Mouse (Mus musculus) CH12.LX (cell line): ENCODE results near the gene Pcid2. TPM values are rescaled to one million over a fixed set of nuclear protein-coding genes. Genes with fewer than 3 reads are reported as not detected.

Source experiments
- DNase-seq: peaks from one replicate; pipeline ENCODE4 v3.0.0-alpha.2; 2013; ENCODE audit errors: extremely low read depth
- H3K27ac ChIP-seq: 2 replicates; pipeline ENCODE4 v1.5.1; 2012; ENCODE audit warnings: low read depth, mild to moderate bottlenecking, control low read depth, moderate library complexity; ENCODE audit not compliant: insufficient read depth
- H3K27me3 ChIP-seq: replicated peaks from 2 replicates; pipeline ENCODE3; 2012; ENCODE audit warnings: inconsistent platforms
- H3K36me3 ChIP-seq, 2 experiments: replicated peaks in 1 of 2; 2 replicates each; pipeline versions ENCODE3 to v1.6.1; 2012; ENCODE audit warnings: inconsistent platforms in 1 of 2, low read length in 1 of 2, mild to moderate bottlenecking in 1 of 2, mixed read lengths in 1 of 2, moderate library complexity in 1 of 2; ENCODE audit not compliant: control insufficient read depth in 1 of 2, insufficient read depth in 1 of 2
- H3K4me1 ChIP-seq, 2 experiments: 2 replicates each; pipeline ENCODE4 v1.6.1; 2012; ENCODE audit warnings: inconsistent platforms in 1 of 2, moderate library complexity in 1 of 2; ENCODE audit not compliant: insufficient read depth in 2 of 2, control insufficient read depth in 1 of 2
- H3K4me2 ChIP-seq: 2 replicates; pipeline ENCODE4 v1.6.1; 2012; ENCODE audit warnings: low read depth, mild to moderate bottlenecking, control low read depth; ENCODE audit not compliant: poor library complexity, insufficient read depth, severe bottlenecking
- H3K4me3 ChIP-seq, 3 experiments: fragments of 150-350 bp in 1 of 3; sonication (generic) in 1 of 3; replicated peaks in 1 of 3; 2 replicates each; pipeline versions ENCODE3 to v1.5.1; 2011 to 2012; ENCODE audit warnings: low read depth in 2 of 3, low read length in 2 of 3, mild to moderate bottlenecking in 2 of 3, moderate library complexity in 2 of 3, control low read depth in 1 of 3, improper control_type of control experiment in 1 of 3, inconsistent platforms in 1 of 3, mixed read lengths in 1 of 3; ENCODE audit not compliant: poor library complexity in 1 of 3
- H3K79me2 ChIP-seq: replicated peaks from 2 replicates; pipeline ENCODE4 v1.6.1; 2012; ENCODE audit warnings: mild to moderate bottlenecking, moderate library complexity; ENCODE audit not compliant: control insufficient read depth, poor library complexity, insufficient read depth, severe bottlenecking; ENCODE audit errors: extremely low read depth
- H3K9ac ChIP-seq: 2 replicates; pipeline ENCODE4 v1.6.1; 2012; ENCODE audit warnings: low read depth, mild to moderate bottlenecking, control low read depth, moderate library complexity; ENCODE audit not compliant: insufficient read depth
- H3K9me3 ChIP-seq: replicated peaks from 2 replicates; pipeline ENCODE3; 2012; ENCODE audit warnings: low read length, inconsistent platforms, mixed read lengths
- CHD1 ChIP-seq: IDR thresholded peaks from 2 replicates; pipeline ENCODE4 v1.6.1; 2012; ENCODE audit warnings: low read depth, low read length, improper control_type of control experiment, inconsistent platforms
- CHD2 ChIP-seq: IDR thresholded peaks from 2 replicates; pipeline ENCODE4 v1.6.1; 2011; ENCODE audit warnings: low read length, improper control_type of control experiment
- E2F4 ChIP-seq: IDR thresholded peaks from 2 replicates; pipeline ENCODE4 v1.6.1; 2011; ENCODE audit warnings: low read depth, low read length, improper control_type of control experiment; ENCODE audit not compliant: insufficient replicate concordance
- ELF1 ChIP-seq: IDR thresholded peaks from 2 replicates; pipeline ENCODE4 v1.6.1; 2014; ENCODE audit warnings: low read depth, mild to moderate bottlenecking, inconsistent platforms, low read length, improper control_type of control experiment
- EP300 ChIP-seq: IDR thresholded peaks from 2 replicates; pipeline ENCODE4 v1.6.1; 2011; ENCODE audit warnings: low read length, improper control_type of control experiment
- HCFC1 ChIP-seq: IDR thresholded peaks from 2 replicates; pipeline ENCODE4 v1.6.1; 2012; ENCODE audit warnings: low read depth, mild to moderate bottlenecking, inconsistent platforms, low read length, improper control_type of control experiment
- JUN ChIP-seq: IDR thresholded peaks from 2 replicates; pipeline ENCODE4 v1.6.1; 2011; ENCODE audit warnings: low read depth, mild to moderate bottlenecking, low read length, improper control_type of control experiment, moderate library complexity; ENCODE audit not compliant: insufficient read depth
- JUND ChIP-seq: conservative IDR thresholded peaks from 2 replicates; pipeline ENCODE4 v1.6.1; 2011; ENCODE audit warnings: low read depth, low read length, improper control_type of control experiment
- MAX ChIP-seq: IDR thresholded peaks from 2 replicates; pipeline ENCODE4 v1.6.1; 2011; ENCODE audit warnings: low read length, improper control_type of control experiment
- MEF2A ChIP-seq: IDR thresholded peaks from 2 replicates; pipeline ENCODE4 v1.6.1; 2014; ENCODE audit warnings: low read depth, mild to moderate bottlenecking, inconsistent platforms, low read length, improper control_type of control experiment, borderline replicate concordance
- NRF1 ChIP-seq: IDR thresholded peaks from 2 replicates; pipeline ENCODE4 v1.6.1; 2014; ENCODE audit warnings: low read depth, mild to moderate bottlenecking, inconsistent platforms, low read length, improper control_type of control experiment, moderate library complexity
- PAX5 ChIP-seq: IDR thresholded peaks from 2 replicates; pipeline ENCODE4 v1.6.1; 2012; ENCODE audit warnings: low read length, inconsistent platforms, mixed read lengths
- SMC3 ChIP-seq: IDR thresholded peaks from 2 replicates; pipeline ENCODE4 v1.6.1; 2011; ENCODE audit warnings: low read depth, low read length, improper control_type of control experiment
- TBP ChIP-seq: conservative IDR thresholded peaks from 2 replicates; pipeline ENCODE4 v1.6.1; 2011; ENCODE audit warnings: low read depth, low read length, improper control_type of control experiment
- TCF12 ChIP-seq: IDR thresholded peaks from 2 replicates; pipeline ENCODE4 v1.6.1; 2014; ENCODE audit warnings: low read depth, mild to moderate bottlenecking, inconsistent platforms, low read length, improper control_type of control experiment
- UBTF ChIP-seq: IDR thresholded peaks from 2 replicates; pipeline ENCODE4 v1.6.1; 2012; ENCODE audit warnings: low read depth, mild to moderate bottlenecking, inconsistent platforms, low read length, improper control_type of control experiment, moderate library complexity
- USF1 ChIP-seq: IDR thresholded peaks from 2 replicates; pipeline ENCODE4 v1.6.1; 2014; ENCODE audit warnings: low read depth, mild to moderate bottlenecking, inconsistent platforms, low read length, improper control_type of control experiment
- USF2 ChIP-seq: conservative IDR thresholded peaks from 2 replicates; pipeline ENCODE4 v1.6.1; 2011; ENCODE audit warnings: low read depth, low read length, improper control_type of control experiment
- ZC3H11A ChIP-seq: IDR thresholded peaks from 2 replicates; pipeline ENCODE4 v1.6.1; 2012; ENCODE audit warnings: low read depth, mild to moderate bottlenecking, inconsistent platforms, low read length, improper control_type of control experiment
- ZKSCAN1 ChIP-seq: IDR thresholded peaks from 2 replicates; pipeline ENCODE4 v1.6.1; 2012; ENCODE audit warnings: low read depth, inconsistent platforms, low read length, improper control_type of control experiment, borderline replicate concordance
- dilution Hi-C: fragments of 300-500 bp; cut with MboI; formaldehyde crosslinking; loops from 2 replicates; pipeline ENCODE4 v1.14.3; 2020; ENCODE audit warnings: low sequenced_read_pairs; ENCODE audit not compliant: extremely low pct_unique_long_range_greater_than_20kb, extremely low pct_ligation_motif_present
- in situ Hi-C: fragments of 300-500 bp; cut with MboI; formaldehyde crosslinking; loops from 3 replicates; pipeline ENCODE4 v1.14.3; 2019; ENCODE audit warnings: low sequenced_read_pairs, low pct_ligation_motif_present, low pct_unique_long_range_greater_than_20kb, mixed read lengths
- polyA plus RNA-seq: library from polyadenylated mRNA; unstranded; fragments of >175 nt; gene quantifications from 2 replicates; pipeline ENCODE4 v1.2.1, GENCODE M21; 2012; ENCODE audit warnings: low read depth; ENCODE audit not compliant: insufficient read length
- total RNA-seq, 2 experiments: library from RNA; depleted of rRNA; stranded (reverse); fragments of 300-350 nt in 1 of 2; fragments of >200 nt in 1 of 2; gene quantifications; 2 replicates each; pipeline ENCODE4 v1.2.3; 2012 to 2014

Gene Pcid2
- total and polyA plus RNA-seq, 3 experiments = 21.6 to 32.5 (median 23.1) TPM

- dilution Hi-C loops (no loop called here), in situ Hi-C loops (no loop called here)
- Histone ChIP-seq H3K4me3 (no peak overlapping the region), H3K36me3 (no peaks in the 10 kb centered on the region), H3K79me2 (no peaks in the 10 kb centered on the region), H3K27ac (no peak overlapping the region), H3K4me2 (no peak overlapping the region), H3K4me1 (no peaks in the 10 kb centered on the region), H3K9ac (no peak overlapping the region), H3K9me3 (no peaks in the 10 kb centered on the region), H3K27me3 (peaks cover 89% of the 10 kb centered on the region)
- TF ChIP-seq TBP (no peak), SMC3 (no peak), ZKSCAN1 (no peak), CHD1 (no peak), JUN (no peak), ELF1 (no peak), NRF1 (no peak), E2F4 (no peak), MEF2A (no peak), JUND (no peak), USF1 (no peak), PAX5 (no peak), UBTF (no peak), USF2 (no peak), CHD2 (no peak), HCFC1 (no peak)
- no peak for DNase-seq
These were observed 47.9 kb downstream of the Pcid2 start for GRCm38 (mm10) chr8:13057351-13057750.

GRCm38 (mm10) chr8:13050550-13050949, 54.7 kb downstream of the Pcid2 start:
- TF ChIP-seq PAX5 = no peak
- no peak for TF ChIP-seq TCF12
- TF ChIP-seq ZC3H11A = no peak
- no peak for TF ChIP-seq MAX
- TF ChIP-seq NRF1 = no peak
- TF ChIP-seq MEF2A = no peak
- TF ChIP-seq EP300 = no peak
- Histone ChIP-seq H3K27me3 (peaks cover 89% of the 10 kb centered on the region), H3K9me3 (peaks cover 7% of the 10 kb centered on the region), H3K27ac (no peak overlapping the region), H3K9ac (no peak overlapping the region), H3K36me3 (no peaks in the 10 kb centered on the region), H3K4me1 (no peaks in the 10 kb centered on the region), H3K4me3 (no peak overlapping the region), H3K79me2 (no peaks in the 10 kb centered on the region), H3K4me2 (no peak overlapping the region)
- dilution Hi-C loops = no loop called here
- no peak for DNase-seq
- in situ Hi-C loops = no loop called here
